ENCODE assay signal across 13 mouse cellular contexts in genomic region chr11:63046380-63046779, GRCm38 (mm10). TPM values are rescaled to one million over a fixed set of nuclear protein-coding genes. Genes with fewer than 3 reads are reported as not detected.
A peak's percentile ranks its signal among the peaks of the same experiment; 100 is the strongest.
DNase-seq lines count a peak whose midpoint lies in the region; ATAC-seq lines count a peak whose summit lies in the region.
"Had no signal": no experiment of that assay in that cellular context is flagged by ENCODE, and none has a peak within 500 bp of the region (broad histone marks: within the 10 kb centered on the region; RNA-seq: fewer than 3 reads in every experiment).

No protein-coding gene starts in this region.

- H3K36me3 ChIP-seq in embryonic facial prominence, embryonic 14.5 days (ENCODE audit: control insufficient read depth, insufficient read depth, low read length), result no peaks in the 10 kb centered on the region
- H3K36me3 ChIP-seq in embryonic facial prominence, embryonic 10.5 days (replicated peaks), result no peaks in the 10 kb centered on the region
- H3K36me3 ChIP-seq in hindbrain, embryonic 10.5 days, result no peaks in the 10 kb centered on the region
- H3K36me3 ChIP-seq in forebrain, embryonic 12.5 days (replicated peaks), result no peaks in the 10 kb centered on the region
- H3K36me3 ChIP-seq: hindbrain, embryonic 15.5 days had no signal

- DNase-seq in embryonic facial prominence, embryonic 14.5 days (ENCODE audit: low spot score), result peak; percentile 8
- no peak for DNase-seq in embryonic facial prominence, embryonic 10.5 days (ENCODE audit: low spot score)
- peak; percentile 18 to 40 for DNase-seq in left cerebral cortex, postnatal 14 days (ENCODE audit: low spot score in 2 of 2)
- no peak for DNase-seq in left cerebral cortex, adult 8-10 months (ENCODE audit: low spot score in 2 of 2)
- peak; percentile 19 to 36 for DNase-seq in spleen, adult 18-20 months
- DNase-seq in hindbrain, embryonic 10.5 days (ENCODE audit: low spot score), result no peak
- DNase-seq: adrenal gland, postnatal 14 days had no signal

- no peak overlapping the region for H3K27ac ChIP-seq in embryonic facial prominence, embryonic 14.5 days (replicated peaks; ENCODE audit: low read depth, low read length)
- H3K27ac ChIP-seq in embryonic facial prominence, embryonic 10.5 days (replicated peaks), result no peak overlapping the region
- H3K27ac ChIP-seq in hindbrain, embryonic 10.5 days, result no peak overlapping the region
- no peak overlapping the region for H3K27ac ChIP-seq in forebrain, embryonic 12.5 days
- H3K27ac ChIP-seq: forebrain, embryonic 13.5 days; hindbrain, embryonic 15.5 days; layer of hippocampus, adult 2 months had no signal

- 79% methylated on average over 8 of the region's 8 CpGs for WGBS in embryonic facial prominence, embryonic 14.5 days
- 81% methylated on average over 8 of the region's 8 CpGs for WGBS in embryonic facial prominence, embryonic 10.5 days
- 89% methylated on average over 8 of the region's 8 CpGs for WGBS in hindbrain, embryonic 10.5 days
- WGBS in forebrain, embryonic 12.5 days, result 93% methylated on average over 8 of the region's 8 CpGs

- ATAC-seq in embryonic facial prominence, embryonic 14.5 days (ENCODE audit: low read depth), result no peak
- peak; percentile 91 to 97 for ATAC-seq in hematopoietic stem cell, adult 5-6 weeks (replicated peaks in 1 of 2; ENCODE audit: insufficient read depth in 1 of 2, low FRiP score in 2 of 2, low TSS enrichment in 1 of 2, low read depth in 1 of 2, poor library complexity in 2 of 2, severe bottlenecking in 2 of 2)
- ATAC-seq in forebrain, embryonic 12.5 days (ENCODE audit: low FRiP score), result no peak
- ATAC-seq: forebrain, embryonic 13.5 days had no signal

- no peaks in the 10 kb centered on the region for H3K9me3 ChIP-seq in embryonic facial prominence, embryonic 14.5 days (ENCODE audit: control insufficient read depth, low read length)
- no peaks in the 10 kb centered on the region for H3K9me3 ChIP-seq in embryonic facial prominence, embryonic 10.5 days
- H3K9me3 ChIP-seq in hindbrain, embryonic 10.5 days, result no peaks in the 10 kb centered on the region
- H3K9me3 ChIP-seq in forebrain, embryonic 12.5 days, result no peaks in the 10 kb centered on the region
- H3K9me3 ChIP-seq: forebrain, embryonic 13.5 days; hindbrain, embryonic 15.5 days had no signal

- intact Hi-C loops in left cerebral cortex, postnatal 14 days (cut with DNase I), result no loop called here

- H3K4me2 ChIP-seq in embryonic facial prominence, embryonic 14.5 days (ENCODE audit: low read depth, low read length), result no peak overlapping the region
- no peak overlapping the region for H3K4me2 ChIP-seq in forebrain, embryonic 12.5 days
- H3K4me2 ChIP-seq: forebrain, embryonic 13.5 days; hindbrain, embryonic 15.5 days had no signal

- no peaks in the 10 kb centered on the region for H3K4me1 ChIP-seq in embryonic facial prominence, embryonic 14.5 days (ENCODE audit: control insufficient read depth, insufficient read depth, low read length)
- peaks cover 11% of the 10 kb centered on the region for H3K4me1 ChIP-seq in embryonic facial prominence, embryonic 10.5 days
- 0 out of 2 replicates have a peak, but pooled peaks cover 4% of the 10 kb centered on the region for H3K4me1 ChIP-seq in hindbrain, embryonic 10.5 days (replicated peaks)
- H3K4me1 ChIP-seq in forebrain, embryonic 12.5 days, result no peaks in the 10 kb centered on the region
- H3K4me1 ChIP-seq: forebrain, embryonic 13.5 days; hindbrain, embryonic 15.5 days had no signal

- no peak overlapping the region for H3K4me3 ChIP-seq in embryonic facial prominence, embryonic 14.5 days (ENCODE audit: low read depth, low read length)
- no peak overlapping the region for H3K4me3 ChIP-seq in embryonic facial prominence, embryonic 10.5 days
- H3K4me3 ChIP-seq in hindbrain, embryonic 10.5 days, result no peak overlapping the region
- H3K4me3 ChIP-seq in forebrain, embryonic 12.5 days (replicated peaks), result no peak overlapping the region
- H3K4me3 ChIP-seq: forebrain, embryonic 13.5 days; hindbrain, embryonic 15.5 days; layer of hippocampus, adult 2 months had no signal

- H3K9ac ChIP-seq in embryonic facial prominence, embryonic 14.5 days (ENCODE audit: low read depth, low read length), result no peak overlapping the region
- no peak overlapping the region for H3K9ac ChIP-seq in forebrain, embryonic 12.5 days
- H3K9ac ChIP-seq: forebrain, embryonic 13.5 days; hindbrain, embryonic 15.5 days had no signal

- H3K27me3 ChIP-seq in embryonic facial prominence, embryonic 14.5 days (replicated peaks; ENCODE audit: control insufficient read depth, insufficient read depth, low read length), result no peaks in the 10 kb centered on the region
- H3K27me3 ChIP-seq in embryonic facial prominence, embryonic 10.5 days (replicated peaks; ENCODE audit: low read depth, poor library complexity, severe bottlenecking), result no peaks in the 10 kb centered on the region
- H3K27me3 ChIP-seq in hindbrain, embryonic 10.5 days (ENCODE audit: insufficient read depth, poor library complexity, severe bottlenecking), result no peaks in the 10 kb centered on the region
- H3K27me3 ChIP-seq in forebrain, embryonic 12.5 days, result no peaks in the 10 kb centered on the region
- H3K27me3 ChIP-seq: forebrain, embryonic 13.5 days; hindbrain, embryonic 15.5 days had no signal

RNA-seq across cellular contexts. Expression of gene Tekt3, which starts 15.1 kb away (rescaled TPM):
- polyA plus RNA-seq in embryonic facial prominence, embryonic 14.5 days (2014; fragmentation: Nextera tagmentation; extraction: Ambion mirVana), result 0.10 TPM in 1 of 2 replicates, not detected in the other
- not detected in 2 replicates for polyA plus RNA-seq in embryonic facial prominence, embryonic 10.5 days (2016; fragmentation: Nextera tagmentation; extraction: Ambion mirVana)
- total RNA-seq in left cerebral cortex, postnatal 14 days (2021), result not detected
- under 1 TPM in 3 of 4 experiments, not detected in 1; 0.18 to 0.34 (median 0.21) TPM for total RNA-seq in left cerebral cortex, adult 8-10 months (2022)
- total RNA-seq in hematopoietic stem cell, adult 5-6 weeks (2017), result not detected in 2 replicates
- not detected in 2 replicates for polyA plus RNA-seq in hindbrain, embryonic 10.5 days (2016; fragmentation: Nextera tagmentation; extraction: Ambion mirVana)
- not detected in 2 replicates for polyA plus RNA-seq in forebrain, embryonic 12.5 days (2016; fragmentation: Nextera tagmentation; extraction: Ambion mirVana)
- total RNA-seq: adrenal gland, postnatal 14 days had no signal
- polyA plus RNA-seq: forebrain, embryonic 13.5 days; hindbrain, embryonic 15.5 days; neural tube, embryonic 14.5 days had no signal

Comparison
In these comparisons a context has a peak if more than half of its experiments do, and no peak if none do; other contexts are left out.
1. DNase-seq: peak in embryonic facial prominence, embryonic 14.5 days (single experiment), left cerebral cortex, postnatal 14 days (2 of 2) and spleen, adult 18-20 months (2 of 2); none in embryonic facial prominence, embryonic 10.5 days (single experiment), left cerebral cortex, adult 8-10 months (0 of 2) and hindbrain, embryonic 10.5 days (single experiment).
2. ATAC-seq: peak in hematopoietic stem cell, adult 5-6 weeks (2 of 2); none in embryonic facial prominence, embryonic 14.5 days (single experiment) and forebrain, embryonic 12.5 days (single experiment).